Mouse (Mus musculus): ENCODE measurements around the gene Slc2a4. TPM values are rescaled to one million over a fixed set of nuclear protein-coding genes. Genes with fewer than 3 reads are reported as not detected.
A peak's percentile ranks its signal among the peaks of the same experiment; 100 is the strongest.

Gene Slc2a4
- polyA plus RNA-seq, 1 experiment = 6.2 TPM

DNA sequence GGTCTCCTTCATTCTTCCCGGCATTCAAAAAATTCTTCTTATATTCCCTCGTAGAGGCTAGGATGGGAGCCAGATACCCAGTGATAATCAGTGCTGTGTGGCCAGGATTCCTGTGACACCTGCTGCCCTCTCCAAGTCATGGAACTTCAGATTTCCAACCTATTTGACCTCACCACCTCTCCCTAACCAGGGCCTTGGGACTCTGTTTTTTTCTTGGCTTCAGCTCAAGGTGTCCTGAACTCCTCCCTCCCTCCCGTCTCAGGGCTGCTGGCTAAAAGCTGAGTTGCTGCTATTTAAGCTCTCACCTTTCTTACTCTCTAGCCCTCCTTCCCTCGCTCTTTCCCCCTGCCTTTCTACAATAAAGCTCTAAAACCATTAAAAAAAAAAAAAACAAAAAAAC is 48.1 kb downstream of the Slc2a4 start:
- Histone ChIP-seq H3K27me3 (ENCODE audit: control insufficient read depth, insufficient read depth, low read length) (no peaks in the 10 kb centered on the region), H3K4me1 (ENCODE audit: control insufficient read depth, insufficient read depth, insufficient read length) (peaks cover 7% of the 10 kb centered on the region; the same call in 1 of the 2 replicates), H3K27ac (ENCODE audit: insufficient read depth, low read length) (no peak overlapping the region), H3K4me3 (ENCODE audit: extremely low read depth, insufficient read depth, insufficient read length) (no peak overlapping the region), H3K36me3 (ENCODE audit: control insufficient read depth, insufficient read depth, low read length) (peaks cover 8% of the 10 kb centered on the region)
- no peak for TF ChIP-seq POLR2A (IDR thresholded peaks at IDR 0.05; ENCODE audit: low read depth, low read length)
- TF ChIP-seq CTCF (IDR thresholded peaks at IDR 0.05; ENCODE audit: extremely low read depth, insufficient read depth, insufficient read length, insufficient replicate concordance) = no peak
- 52% methylated on average over 4 of the region's 4 CpGs for WGBS
- no peak for DNase-seq (ENCODE audit: low read depth in 1 of 2, low spot score in 2 of 2)

DNA sequence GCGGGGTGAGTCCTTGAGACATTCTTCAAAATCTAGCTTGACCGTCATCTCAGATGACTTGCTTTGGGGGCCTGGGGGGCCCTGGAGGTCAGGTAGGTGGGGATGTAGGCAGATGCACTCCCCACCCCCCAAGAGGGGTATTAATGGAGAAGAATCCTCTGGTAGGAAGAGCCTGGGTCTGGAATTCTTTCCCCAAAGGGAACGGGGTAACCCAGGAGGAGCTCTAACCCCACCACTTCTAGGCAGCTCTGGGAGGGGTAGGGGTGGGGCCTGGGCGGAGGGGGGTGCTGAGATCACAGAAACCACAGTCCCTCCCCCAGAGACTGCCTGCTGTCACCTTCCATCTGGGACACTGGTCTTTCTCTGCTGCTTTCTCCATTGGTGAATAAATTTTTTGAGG is 52.7 kb downstream of the Slc2a4 start, which contains the start of gene Acap1:
TSS of gene Acap1 (minus strand) at position 249 of the 400 bp plus-strand sequence.
- 6% methylated on average over 4 of the region's 4 CpGs for WGBS
- Histone ChIP-seq H3K4me1 (ENCODE audit: control insufficient read depth, insufficient read depth, insufficient read length) (peaks cover 11% of the 10 kb centered on the region; the same call in 1 of the 2 replicates), H3K27ac (ENCODE audit: insufficient read depth, low read length) (peak within 1 kb of the TSS; percentile 98), H3K27me3 (ENCODE audit: control insufficient read depth, insufficient read depth, low read length) (no peaks in the 10 kb centered on the region), H3K4me3 (ENCODE audit: extremely low read depth, insufficient read depth, insufficient read length) (peak within 1 kb of the TSS; percentile 70), H3K36me3 (ENCODE audit: control insufficient read depth, insufficient read depth, low read length) (peaks cover 8% of the 10 kb centered on the region)
- peak in 1 of 2 experiments; percentile 62 for DNase-seq (ENCODE audit: low read depth in 1 of 2, low spot score in 2 of 2)
- TF ChIP-seq CTCF (IDR thresholded peaks at IDR 0.05; ENCODE audit: extremely low read depth, insufficient read depth, insufficient read length, insufficient replicate concordance) = no peak
- no peak; the same call in 1 of the 2 replicates for TF ChIP-seq POLR2A (IDR thresholded peaks at IDR 0.05; ENCODE audit: low read depth, low read length)

DNA sequence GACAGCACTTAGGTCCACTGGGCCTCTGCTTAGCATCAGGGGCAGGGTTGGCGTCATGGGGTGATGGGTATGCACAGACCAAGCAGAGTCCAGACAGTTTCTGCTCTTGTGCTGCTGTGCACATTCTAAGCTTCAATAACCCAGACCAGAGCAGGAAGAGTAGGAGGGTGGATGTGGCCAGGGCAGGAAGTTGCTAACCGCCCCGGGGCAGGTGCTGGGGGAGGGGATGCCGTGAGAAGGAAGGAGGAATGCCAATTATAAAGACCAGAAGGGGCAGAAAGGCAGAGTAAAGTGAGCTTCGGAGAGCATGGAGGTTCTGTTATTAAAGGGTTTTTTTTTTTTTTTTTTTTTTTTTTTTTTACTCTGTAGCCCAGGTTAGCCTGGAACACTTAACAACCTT is 53.3 kb downstream of the Slc2a4 start:
- TF ChIP-seq POLR2A (IDR thresholded peaks at IDR 0.05; ENCODE audit: low read depth, low read length) (no peak; the same call in 1 of the 2 replicates), CTCF (IDR thresholded peaks at IDR 0.05; ENCODE audit: extremely low read depth, insufficient read depth, insufficient read length, insufficient replicate concordance) (no peak)
- peak overlapping the region; percentile 70 for H3K4me3 ChIP-seq (ENCODE audit: extremely low read depth, insufficient read depth, insufficient read length)
- peak overlapping the region; percentile 98 for H3K27ac ChIP-seq (ENCODE audit: insufficient read depth, low read length)
- peaks cover 14% of the 10 kb centered on the region for H3K36me3 ChIP-seq (ENCODE audit: control insufficient read depth, insufficient read depth, low read length)
- H3K27me3 ChIP-seq (ENCODE audit: control insufficient read depth, insufficient read depth, low read length) = no peaks in the 10 kb centered on the region
- DNase-seq (ENCODE audit: low read depth in 1 of 2, low spot score in 2 of 2) = peak; percentile 65 to 87
- 4% methylated on average over 5 of the region's 5 CpGs for WGBS
- peaks cover 11% of the 10 kb centered on the region; the same call in 1 of the 2 replicates for H3K4me1 ChIP-seq (ENCODE audit: control insufficient read depth, insufficient read depth, insufficient read length)

Other genes with a start within 250 kb of the Slc2a4 start
- 43.8 and 45.4 TPM in 2 replicates for gene Polr2a, start 189.6 kb downstream of the Slc2a4 start, polyA plus RNA-seq (2012; rRNA removed)
- gene Slc35g3, start 186.2 kb downstream of the Slc2a4 start, polyA plus RNA-seq (2012; rRNA removed) = not detected in 2 replicates
- 28.4 and 37.0 TPM in 2 replicates for gene Zbtb4, start 182.3 kb downstream of the Slc2a4 start, polyA plus RNA-seq (2012; rRNA removed)
- gene Chrnb1, start 152.2 kb downstream of the Slc2a4 start, polyA plus RNA-seq (2012; rRNA removed) = 7.1 and 8.4 TPM in 2 replicates
- gene Fgf11, start 146.3 kb downstream of the Slc2a4 start, polyA plus RNA-seq (2012; rRNA removed) = 1.1 and 1.2 TPM in 2 replicates
- gene Tmem102, start 142.6 kb downstream of the Slc2a4 start, polyA plus RNA-seq (2012; rRNA removed) = 0.23 and 0.31 TPM in 2 replicates
- not detected in 2 replicates for gene Gm39566, start 132.9 kb downstream of the Slc2a4 start, polyA plus RNA-seq (2012; rRNA removed)
- gene Spem2, start 129.7 kb downstream of the Slc2a4 start, polyA plus RNA-seq (2012; rRNA removed) = not detected in 2 replicates
- gene Spem1, start 126.0 kb downstream of the Slc2a4 start, polyA plus RNA-seq (2012; rRNA removed) = not detected in 2 replicates
- 9.1 and 10.2 TPM in 2 replicates for gene Nlgn2, start 110.4 kb downstream of the Slc2a4 start, polyA plus RNA-seq (2012; rRNA removed)
- gene Tmem256, start 109.7 kb downstream of the Slc2a4 start, polyA plus RNA-seq (2012; rRNA removed) = 93.7 and 99.0 TPM in 2 replicates
- gene Plscr3, start 101.8 kb downstream of the Slc2a4 start, polyA plus RNA-seq (2012; rRNA removed) = 35.4 and 44.3 TPM in 2 replicates
- 0.85 and 1.2 TPM in 2 replicates for gene Tnk1, start 89.5 kb downstream of the Slc2a4 start, polyA plus RNA-seq (2012; rRNA removed)
- gene Tmem95, start 70.2 kb downstream of the Slc2a4 start, polyA plus RNA-seq (2012; rRNA removed) = not detected in 2 replicates
- 3.6 TPM in 2 replicates for gene Kctd11, start 66.8 kb downstream of the Slc2a4 start, polyA plus RNA-seq (2012; rRNA removed)
- gene Acap1, start 52.6 kb downstream of the Slc2a4 start, polyA plus RNA-seq (2012; rRNA removed) = 142 and 162 TPM in 2 replicates
- gene 2810408A11Rik, start 47.2 kb downstream of the Slc2a4 start, polyA plus RNA-seq (2012; rRNA removed) = 0.48 and 0.51 TPM in 2 replicates
- 43.3 and 45.2 TPM in 2 replicates for gene Neurl4, start 47.1 kb downstream of the Slc2a4 start, polyA plus RNA-seq (2012; rRNA removed)
- 119 and 145 TPM in 2 replicates for gene Gps2, start 34.3 kb downstream of the Slc2a4 start, polyA plus RNA-seq (2012; rRNA removed)
- 219 and 257 TPM in 2 replicates for gene Eif5a, start 26.2 kb downstream of the Slc2a4 start, polyA plus RNA-seq (2012; rRNA removed)
- gene Ybx2, start 12.4 kb downstream of the Slc2a4 start, polyA plus RNA-seq (2012; rRNA removed) = 0.36 TPM in 2 replicates
- 1.2 and 2.0 TPM in 2 replicates for gene Cldn7, start 16.6 kb upstream of the Slc2a4 start, polyA plus RNA-seq (2012; rRNA removed)
- 75.8 and 87.9 TPM in 2 replicates for gene Ctdnep1, start 33.0 kb upstream of the Slc2a4 start, polyA plus RNA-seq (2012; rRNA removed)
- gene Elp5, start 34.3 kb upstream of the Slc2a4 start, polyA plus RNA-seq (2012; rRNA removed) = 32.5 and 33.3 TPM in 2 replicates
- gene Gabarap, start 43.0 kb upstream of the Slc2a4 start, polyA plus RNA-seq (2012; rRNA removed) = 235 and 251 TPM in 2 replicates
- 13.8 and 21.4 TPM in 2 replicates for gene Phf23, start 47.6 kb upstream of the Slc2a4 start, polyA plus RNA-seq (2012; rRNA removed)
- 21.4 and 22.3 TPM in 2 replicates for gene Dvl2, start 52.4 kb upstream of the Slc2a4 start, polyA plus RNA-seq (2012; rRNA removed)
- 29.5 and 37.0 TPM in 2 replicates for gene Acadvl, start 67.2 kb upstream of the Slc2a4 start, polyA plus RNA-seq (2012; rRNA removed)
- gene Dlg4, start 68.8 kb upstream of the Slc2a4 start, polyA plus RNA-seq (2012; rRNA removed) = 10.3 and 13.3 TPM in 2 replicates
- gene Asgr1, start 105.9 kb upstream of the Slc2a4 start, polyA plus RNA-seq (2012; rRNA removed) = 0.09 TPM in 1 of 2 replicates, not detected in the other
- gene Asgr2, start 144.5 kb upstream of the Slc2a4 start, polyA plus RNA-seq (2012; rRNA removed) = 0.45 and 0.51 TPM in 2 replicates
- 0.35 and 0.50 TPM in 2 replicates for gene Mgl2, start 182.1 kb upstream of the Slc2a4 start, polyA plus RNA-seq (2012; rRNA removed)
- gene Clec10a, start 208.0 kb upstream of the Slc2a4 start, polyA plus RNA-seq (2012; rRNA removed) = 2.8 and 4.1 TPM in 2 replicates

Data from spleen, adult 2 months (tissue).